Mouse (Mus musculus): ENCODE measurements around the gene Usp29.
A peak's percentile ranks its signal among the peaks of the same experiment; 100 is the strongest.
"Not testable (repeated sequence)": the region's sequence is repeated elsewhere in the genome, so short reads cannot be mapped to it uniquely, and the experiment has no call there.

Usp29 gene

GRCm38 (mm10) chr7:6874448-6874847 is 144.1 kb downstream of the Usp29 start:
- no peak for DNase-seq (ENCODE audit: low spot score in 2 of 2)

- DNase-seq (ENCODE audit: low spot score in 2 of 2) = no peak
Measured at GRCm38 (mm10) chr7:6878202-6878601, 147.8 kb downstream of the Usp29 start.

- DNase-seq (ENCODE audit: low spot score in 2 of 2) = not testable (repeated sequence)
Measured at GRCm38 (mm10) chr7:6878849-6879248, 148.5 kb downstream of the Usp29 start.

- no peak for DNase-seq (ENCODE audit: low spot score in 2 of 2)
Measured at GRCm38 (mm10) chr7:6879512-6880164, 149.3 kb downstream of the Usp29 start.

GRCm38 (mm10) chr7:6880918-6881317 is 150.5 kb downstream of the Usp29 start:
- not testable (repeated sequence) for DNase-seq (ENCODE audit: low spot score in 2 of 2)

GRCm38 (mm10) chr7:6881473-6882046 is 151.2 kb downstream of the Usp29 start:
- no peak for DNase-seq (ENCODE audit: low spot score in 2 of 2)

- no peak for DNase-seq (ENCODE audit: low spot score in 2 of 2)
Measured at GRCm38 (mm10) chr7:6883376-6884147, 153.2 kb downstream of the Usp29 start.

GRCm38 (mm10) chr7:6885416-6885815 is 155.0 kb downstream of the Usp29 start:
- no peak for DNase-seq (ENCODE audit: low spot score in 2 of 2)

- no peak for DNase-seq (ENCODE audit: low spot score in 2 of 2)
Measured at GRCm38 (mm10) chr7:6886896-6887295, 156.5 kb downstream of the Usp29 start.

- DNase-seq (ENCODE audit: low spot score in 2 of 2) = no peak
Measured at GRCm38 (mm10) chr7:6889871-6890270, 159.5 kb downstream of the Usp29 start.

- no peak for DNase-seq (ENCODE audit: low spot score in 2 of 2)
Measured at GRCm38 (mm10) chr7:6891206-6891605, 160.8 kb downstream of the Usp29 start.

- DNase-seq (ENCODE audit: low spot score in 2 of 2) = not testable (repeated sequence)
Measured at GRCm38 (mm10) chr7:6897021-6897420, 166.6 kb downstream of the Usp29 start.

GRCm38 (mm10) chr7:6900672-6901071 is 170.3 kb downstream of the Usp29 start:
- DNase-seq (ENCODE audit: low spot score in 2 of 2) = no peak

GRCm38 (mm10) chr7:6903489-6903888 is 173.1 kb downstream of the Usp29 start:
- DNase-seq (ENCODE audit: low spot score in 2 of 2) = no peak

GRCm38 (mm10) chr7:6910527-6910926 is 180.1 kb downstream of the Usp29 start:
- DNase-seq (ENCODE audit: low spot score in 2 of 2) = no peak

GRCm38 (mm10) chr7:6911731-6912130 is 181.4 kb downstream of the Usp29 start:
- DNase-seq (ENCODE audit: low spot score in 2 of 2) = no peak

GRCm38 (mm10) chr7:6913439-6914380 is 183.3 kb downstream of the Usp29 start:
- DNase-seq (ENCODE audit: low spot score in 2 of 2) = peak in 1 of 2 experiments; percentile 9

- no peak for DNase-seq (ENCODE audit: low spot score in 2 of 2)
Measured at GRCm38 (mm10) chr7:6917126-6917525, 186.7 kb downstream of the Usp29 start.

GRCm38 (mm10) chr7:6918267-6918666 is 187.9 kb downstream of the Usp29 start:
- peak; percentile 77 to 86 for DNase-seq (ENCODE audit: low spot score in 2 of 2)

- DNase-seq (ENCODE audit: low spot score in 2 of 2) = no peak
Measured at GRCm38 (mm10) chr7:6919131-6919870, 188.9 kb downstream of the Usp29 start.

GRCm38 (mm10) chr7:6923515-6923914 is 193.1 kb downstream of the Usp29 start:
- no peak for DNase-seq (ENCODE audit: low spot score in 2 of 2)

Measured in urinary bladder, postnatal 36 days (tissue).